ENCODE assay signal across 8 mouse cellular contexts in genomic region chr3:90508287-90508949, GRCm38 (mm10). TPM values are rescaled to one million over a fixed set of nuclear protein-coding genes. Genes with fewer than 3 reads are reported as not detected.
DNase-seq lines count a peak whose midpoint lies in the region; ATAC-seq and TF ChIP-seq lines count a peak whose summit lies in the region.

No protein-coding gene starts in this region.

- H3K9ac ChIP-seq in liver, embryonic 14.5 days (replicated peaks) = peak overlapping the region; percentile 99

- peak overlapping the region; percentile 97 for H3K4me2 ChIP-seq in liver, embryonic 14.5 days (ENCODE audit: low read depth)

- H3K4me1 ChIP-seq in forebrain, embryonic 10.5 days = peaks cover 19% of the 10 kb centered on the region
- peaks cover 7 to 11% of the 10 kb centered on the region in 2 experiments for H3K4me1 ChIP-seq in liver, embryonic 14.5 days (replicated peaks; ENCODE audit: control insufficient read depth in 2 of 2, insufficient read depth in 2 of 2, low read length in 1 of 2)

- peak overlapping the region; percentile 98 for H3K27ac ChIP-seq in forebrain, embryonic 10.5 days
- H3K27ac ChIP-seq in liver, embryonic 14.5 days = peak overlapping the region; percentile 84

- TF ChIP-seq EP300 in liver, embryonic 14.5 days (IDR thresholded peaks at IDR 0.05; ENCODE audit: low read depth) = no peak

- peaks cover 44% of the 10 kb centered on the region for H3K36me3 ChIP-seq in forebrain, embryonic 10.5 days (replicated peaks)
- H3K36me3 ChIP-seq in liver, embryonic 14.5 days (replicated peaks; ENCODE audit: control insufficient read depth, insufficient read depth, low read depth) = peaks cover 44% of the 10 kb centered on the region

- 7% methylated on average over 20 of the region's 20 CpGs for WGBS in forebrain, embryonic 10.5 days
- WGBS in liver, embryonic 14.5 days (ENCODE audit: insufficient replicate concordance) = under 1% methylated on average over 20 of the region's 20 CpGs

- peak overlapping the region; percentile 98 for H3K4me3 ChIP-seq in forebrain, embryonic 10.5 days
- peak overlapping the region; percentile 93 to 97 for H3K4me3 ChIP-seq in liver, embryonic 14.5 days (ENCODE audit: insufficient read depth in 1 of 2, low read depth in 2 of 2, low read length in 2 of 2)

- TF ChIP-seq CTCF in liver, embryonic 14.5 days (IDR thresholded peaks at IDR 0.05; ENCODE audit: low read depth) = no peak

- peak; percentile 26 for DNase-seq in embryo, embryonic 10.5 days (ENCODE audit: low spot score)
- DNase-seq in embryo, embryonic 11 days = no peak
- DNase-seq in A20 (ENCODE audit: low read depth, low spot score) = peak; percentile 54
- DNase-seq in forebrain, embryonic 10.5 days (ENCODE audit: extremely low spot score, low spot score) = no peak
- DNase-seq in liver, embryonic 14.5 days (ENCODE audit: low read depth in 3 of 3, low spot score in 3 of 3) = no peak
- DNase-seq in ovary, postnatal 10 days (ENCODE audit: low spot score) = no peak
- no peak for DNase-seq in spleen, adult 18-20 months

- peaks cover 24% of the 10 kb centered on the region for H3K27me3 ChIP-seq in forebrain, embryonic 10.5 days (ENCODE audit: poor library complexity, severe bottlenecking)
- H3K27me3 ChIP-seq in liver, embryonic 14.5 days (ENCODE audit: control insufficient read depth, insufficient read depth, low read length) = no peaks in the 10 kb centered on the region; the same call in 1 of the 2 replicates

- H3K9me3 ChIP-seq in forebrain, embryonic 10.5 days = no peaks in the 10 kb centered on the region
- no peaks in the 10 kb centered on the region for H3K9me3 ChIP-seq in liver, embryonic 14.5 days (ENCODE audit: control insufficient read depth, low read length)

- no peak for ATAC-seq in liver, embryonic 14.5 days (ENCODE audit: insufficient read depth)
- no peak for ATAC-seq in inflammation-experienced regulatory T-cells, adult 6 months

RNA-seq across cellular contexts. Expression of gene Chtop, which starts 0.9 kb away (rescaled TPM):
- polyA plus RNA-seq in forebrain, embryonic 10.5 days (2016; fragmentation: Nextera tagmentation; extraction: Ambion mirVana) = 176 and 192 TPM in 2 replicates
- polyA plus RNA-seq in liver, embryonic 14.5 days (2012; rRNA removed) = 33.6 and 49.9 TPM in 2 replicates
- polyA plus RNA-seq in liver, embryonic 14.5 days (2014; fragmentation: Nextera tagmentation; extraction: Ambion mirVana) = 29.7 and 32.7 TPM in 2 replicates
- polyA plus RNA-seq in inflammation-experienced regulatory T-cells, adult 6 months (2017; shearing (Covaris generic)) = 10 to 100 TPM; 49.4 to 62.9 (median 62.1) TPM

RNA-seq across cellular contexts. Expression of gene S100a1, which starts 5.8 kb away (rescaled TPM):
- 4.4 and 7.9 TPM in 2 replicates for polyA plus RNA-seq in forebrain, embryonic 10.5 days (2016; fragmentation: Nextera tagmentation; extraction: Ambion mirVana)
- 9.2 and 14.9 TPM in 2 replicates for polyA plus RNA-seq in liver, embryonic 14.5 days (2012; rRNA removed)
- polyA plus RNA-seq in liver, embryonic 14.5 days (2014; fragmentation: Nextera tagmentation; extraction: Ambion mirVana) = 20.8 and 27.1 TPM in 2 replicates
- 1 to 10 TPM; 2.6 to 7.6 (median 5.1) TPM for polyA plus RNA-seq in inflammation-experienced regulatory T-cells, adult 6 months (2017; shearing (Covaris generic))

RNA-seq across cellular contexts. Expression of gene S100a13, which starts 5.8 kb away (rescaled TPM):
- 7.8 and 8.2 TPM in 2 replicates for polyA plus RNA-seq in forebrain, embryonic 10.5 days (2016; fragmentation: Nextera tagmentation; extraction: Ambion mirVana)
- 7.4 and 11.1 TPM in 2 replicates for polyA plus RNA-seq in liver, embryonic 14.5 days (2012; rRNA removed)
- polyA plus RNA-seq in liver, embryonic 14.5 days (2014; fragmentation: Nextera tagmentation; extraction: Ambion mirVana) = 18.0 and 19.7 TPM in 2 replicates
- polyA plus RNA-seq in inflammation-experienced regulatory T-cells, adult 6 months (2017; shearing (Covaris generic)) = 100 to 1,000 TPM; 188 to 341 (median 192) TPM

RNA-seq across cellular contexts. Expression of gene Snapin, which starts 17.6 kb away (rescaled TPM):
- polyA plus RNA-seq in forebrain, embryonic 10.5 days (2016; fragmentation: Nextera tagmentation; extraction: Ambion mirVana) = 58.9 and 59.6 TPM in 2 replicates
- polyA plus RNA-seq in liver, embryonic 14.5 days (2012; rRNA removed) = 7.4 and 9.3 TPM in 2 replicates
- 17.0 and 18.7 TPM in 2 replicates for polyA plus RNA-seq in liver, embryonic 14.5 days (2014; fragmentation: Nextera tagmentation; extraction: Ambion mirVana)
- 10 to 100 TPM; 53.6 to 73.0 (median 71.1) TPM for polyA plus RNA-seq in inflammation-experienced regulatory T-cells, adult 6 months (2017; shearing (Covaris generic))

RNA-seq across cellular contexts. Expression of gene S100a14, which starts 18.2 kb away (rescaled TPM):
- not detected in 2 replicates for polyA plus RNA-seq in forebrain, embryonic 10.5 days (2016; fragmentation: Nextera tagmentation; extraction: Ambion mirVana)
- polyA plus RNA-seq in liver, embryonic 14.5 days (2012; rRNA removed) = 0.11 and 0.13 TPM in 2 replicates
- polyA plus RNA-seq in liver, embryonic 14.5 days (2014; fragmentation: Nextera tagmentation; extraction: Ambion mirVana) = not detected in 2 replicates
- under 1 TPM in 1 of 3 experiments, not detected in 2; 0.40 TPM for polyA plus RNA-seq in inflammation-experienced regulatory T-cells, adult 6 months (2017; shearing (Covaris generic))

Comparison
In these comparisons a context has a peak if more than half of its experiments do, and no peak if none do; other contexts are left out.
1. DNase-seq: peak in embryo, embryonic 10.5 days (single experiment) and A20 (single experiment); none in embryo, embryonic 11 days (single experiment), forebrain, embryonic 10.5 days (single experiment), liver, embryonic 14.5 days (0 of 3), ovary, postnatal 10 days (single experiment) and spleen, adult 18-20 months (0 of 2).
2. RNA of gene S100a13, which starts 5.8 kb away (polyA plus RNA-seq): 188 to 341 TPM in inflammation-experienced regulatory T-cells, adult 6 months; 7.4 to 19.7 TPM in liver, embryonic 14.5 days and 7.8 to 8.2 TPM in forebrain, embryonic 10.5 days; every median in the first group is over 4 times any median in the second.